Mouse (Mus musculus) testis, adult 2 months (tissue): ENCODE measurements around the gene Gigyf1.

Experiments
- CTCF ChIP-seq: fragments of 200-500 bp; IDR thresholded peaks from 2 replicates; pipeline ENCODE4 v1.5.1; 2012; ENCODE audit warnings: low read depth, mild to moderate bottlenecking, inconsistent platforms, low read length, moderate library complexity; ENCODE audit not compliant: control insufficient read depth, insufficient read depth, insufficient replicate concordance
- POLR2A ChIP-seq: fragments of 200-500 bp; IDR thresholded peaks from 2 replicates; pipeline ENCODE4 v1.6.1; 2012; ENCODE audit warnings: low read depth, mild to moderate bottlenecking, inconsistent platforms, low read length, moderate library complexity; ENCODE audit not compliant: control insufficient read depth

- TF ChIP-seq CTCF = peak; percentile 77
- TF ChIP-seq POLR2A = peak; percentile 76
These were observed 16.4 kb upstream of the Gigyf1 start, which contains the start of gene Pop7 for GRCm38 (mm10) chr5:137501709-137502666.
